Mouse (Mus musculus): ENCODE results near the gene Mme.

GRCm38 (mm10) chr3:63417758-63418157 lies 176.4 kb downstream of the Mme start:
- TF ChIP-seq CTCF (IDR thresholded peaks at IDR 0.05; ENCODE audit: low read depth) (no peak), EP300 (IDR thresholded peaks at IDR 0.05; ENCODE audit: low read depth) (no peak)

Data from liver, embryonic 14.5 days (tissue).